ENCODE assay signal across 9 mouse cellular contexts in genomic region chr7:79799048-79799447, GRCm38 (mm10). TPM values are rescaled to one million over a fixed set of nuclear protein-coding genes. Genes with fewer than 3 reads are reported as not detected.
DNase-seq lines count a peak whose midpoint lies in the region; ATAC-seq lines count a peak whose summit lies in the region.
"Had no signal": no experiment of that assay in that cellular context is flagged by ENCODE, and none has a peak within 500 bp of the region (broad histone marks: within the 10 kb centered on the region; RNA-seq: fewer than 3 reads in every experiment).

No protein-coding gene starts in this region.

- 4% methylated on average over 8 of the region's 8 CpGs for WGBS in midbrain, embryonic 10.5 days
- WGBS in midbrain, embryonic 16.5 days = 4% methylated on average over 8 of the region's 8 CpGs
- WGBS in intestine, embryonic 16.5 days = 4% methylated on average over 8 of the region's 8 CpGs
- 2% methylated on average over 8 of the region's 8 CpGs for whole genome bisulfite sequencing in limb, embryonic 10.5 days

- no peak; the same call in 1 of the 2 replicates for ATAC-seq in midbrain, embryonic 16.5 days
- peak; percentile 5; the same call in 1 of the 2 replicates for ATAC-seq in intestine, embryonic 16.5 days

- H3K9ac ChIP-seq in midbrain, embryonic 16.5 days (ENCODE audit: low read depth, low read length) = no peak overlapping the region
- H3K9ac ChIP-seq in intestine, embryonic 16.5 days (ENCODE audit: low read depth, low read length) = no peak overlapping the region

- peaks cover 12% of the 10 kb centered on the region for H3K4me1 ChIP-seq in midbrain, embryonic 10.5 days
- no peaks in the 10 kb centered on the region for H3K4me1 ChIP-seq in midbrain, embryonic 16.5 days (ENCODE audit: control insufficient read depth, insufficient read depth, low read length)
- no peaks in the 10 kb centered on the region for H3K4me1 ChIP-seq in intestine, embryonic 16.5 days (ENCODE audit: control insufficient read depth, insufficient read depth, low read length)
- peaks cover 27% of the 10 kb centered on the region for H3K4me1 ChIP-seq in limb, embryonic 10.5 days

- no peaks in the 10 kb centered on the region for H3K9me3 ChIP-seq in midbrain, embryonic 10.5 days (replicated peaks)
- H3K9me3 ChIP-seq in midbrain, embryonic 16.5 days (replicated peaks; ENCODE audit: control insufficient read depth, low read length, poor library complexity, severe bottlenecking) = no peaks in the 10 kb centered on the region
- H3K9me3 ChIP-seq in intestine, embryonic 16.5 days (ENCODE audit: control insufficient read depth, low read length) = no peaks in the 10 kb centered on the region
- no peaks in the 10 kb centered on the region for H3K9me3 ChIP-seq in limb, embryonic 10.5 days (replicated peaks)

- H3K4me2 ChIP-seq in midbrain, embryonic 16.5 days (ENCODE audit: low read length) = no peak overlapping the region
- no peak overlapping the region for H3K4me2 ChIP-seq in intestine, embryonic 16.5 days (ENCODE audit: low read depth, low read length)

- no peaks in the 10 kb centered on the region for H3K36me3 ChIP-seq in midbrain, embryonic 10.5 days
- no peaks in the 10 kb centered on the region for H3K36me3 ChIP-seq in midbrain, embryonic 16.5 days (ENCODE audit: control insufficient read depth, insufficient read depth, low read length)
- no peaks in the 10 kb centered on the region for H3K36me3 ChIP-seq in intestine, embryonic 16.5 days (ENCODE audit: control insufficient read depth, insufficient read depth, low read length)
- H3K36me3 ChIP-seq in limb, embryonic 10.5 days = no peaks in the 10 kb centered on the region

- H3K27ac ChIP-seq in midbrain, embryonic 10.5 days (replicated peaks) = no peak overlapping the region
- H3K27ac ChIP-seq in midbrain, embryonic 16.5 days (ENCODE audit: low read length) = no peak overlapping the region
- no peak overlapping the region for H3K27ac ChIP-seq in intestine, embryonic 16.5 days (ENCODE audit: low read length)
- H3K27ac ChIP-seq in limb, embryonic 10.5 days = no peak overlapping the region

- peaks cover 50% of the 10 kb centered on the region for H3K27me3 ChIP-seq in midbrain, embryonic 10.5 days (ENCODE audit: low read depth, poor library complexity, severe bottlenecking)
- H3K27me3 ChIP-seq in midbrain, embryonic 16.5 days (ENCODE audit: control insufficient read depth, insufficient read depth, low read depth, low read length) = peaks cover under 1% of the 10 kb centered on the region
- peaks cover under 1% of the 10 kb centered on the region; the same call in 1 of the 2 replicates for H3K27me3 ChIP-seq in intestine, embryonic 16.5 days (replicated peaks; ENCODE audit: control insufficient read depth, insufficient read depth, low read length)
- H3K27me3 ChIP-seq in limb, embryonic 10.5 days (ENCODE audit: low read depth, poor library complexity, severe bottlenecking) = peaks cover 43% of the 10 kb centered on the region

- peak; percentile 83 for DNase-seq in midbrain, embryonic 10.5 days (ENCODE audit: low spot score)
- peak; percentile 35 for DNase-seq in c-Kit-positive CD71-positive TER-119-positive erythroid progenitor cells, embryonic 14.5 days (ENCODE audit: low spot score)
- DNase-seq in frontal cortex, adult 2 months (ENCODE audit: extremely low spot score in 1 of 2, low spot score in 1 of 2) = peak; percentile 33 to 94
- DNase-seq in limb, embryonic 10.5 days (ENCODE audit: low spot score) = peak; percentile 90
- DNase-seq in ovary, postnatal 36 days (ENCODE audit: low spot score) = peak; percentile 76
- DNase-seq in thymus, postnatal 36 days = peak; percentile 48 to 66

- H3K4me3 ChIP-seq in midbrain, embryonic 10.5 days = no peak overlapping the region
- H3K4me3 ChIP-seq in midbrain, embryonic 16.5 days (ENCODE audit: low read depth, low read length) = no peak overlapping the region
- H3K4me3 ChIP-seq in intestine, embryonic 16.5 days (ENCODE audit: low read length) = no peak overlapping the region
- H3K4me3 ChIP-seq in limb, embryonic 10.5 days = no peak overlapping the region
- H3K4me3 ChIP-seq: erythroblast, embryonic 14.5 days had no signal

RNA-seq across cellular contexts. Expression of gene Mesp1, which starts 5.5 kb away (rescaled TPM):
- 0.12 TPM in 1 of 2 replicates, not detected in the other for polyA plus RNA-seq in midbrain, embryonic 10.5 days (2016; fragmentation: Nextera tagmentation; extraction: Ambion mirVana)
- polyA plus RNA-seq in midbrain, embryonic 16.5 days (2015; fragmentation: Nextera tagmentation; extraction: Ambion mirVana) = 0.16 and 0.29 TPM in 2 replicates
- 0.16 and 0.19 TPM in 2 replicates for polyA plus RNA-seq in frontal cortex, adult 2 months (2012; rRNA removed)
- polyA plus RNA-seq in intestine, embryonic 16.5 days (2015; fragmentation: Nextera tagmentation; extraction: Ambion mirVana) = 0.28 TPM in 1 of 2 replicates, not detected in the other
- polyA plus RNA-seq in limb, embryonic 10.5 days (2016; fragmentation: Nextera tagmentation; extraction: Ambion mirVana) = not detected in 2 replicates

RNA-seq across cellular contexts. Expression of gene Mesp2, which starts 11.5 kb away (rescaled TPM):
- 0.53 and 0.61 TPM in 2 replicates for polyA plus RNA-seq in midbrain, embryonic 10.5 days (2016; fragmentation: Nextera tagmentation; extraction: Ambion mirVana)
- polyA plus RNA-seq in midbrain, embryonic 16.5 days (2015; fragmentation: Nextera tagmentation; extraction: Ambion mirVana) = 0.97 and 1.4 TPM in 2 replicates
- polyA plus RNA-seq in frontal cortex, adult 2 months (2012; rRNA removed) = 0.78 and 0.88 TPM in 2 replicates
- polyA plus RNA-seq in intestine, embryonic 16.5 days (2015; fragmentation: Nextera tagmentation; extraction: Ambion mirVana) = 2.6 and 3.1 TPM in 2 replicates
- polyA plus RNA-seq in limb, embryonic 10.5 days (2016; fragmentation: Nextera tagmentation; extraction: Ambion mirVana) = 0.21 TPM in 1 of 2 replicates, not detected in the other
- polyA plus RNA-seq: erythroblast, embryonic 14.5 days had no signal

RNA-seq across cellular contexts. Expression of gene Wdr93, which starts 56.1 kb away (rescaled TPM):
- polyA plus RNA-seq in midbrain, embryonic 10.5 days (2016; fragmentation: Nextera tagmentation; extraction: Ambion mirVana) = 0.12 and 0.22 TPM in 2 replicates
- polyA plus RNA-seq in midbrain, embryonic 16.5 days (2015; fragmentation: Nextera tagmentation; extraction: Ambion mirVana) = 0.33 and 0.50 TPM in 2 replicates
- polyA plus RNA-seq in frontal cortex, adult 2 months (2012; rRNA removed) = 0.10 and 0.34 TPM in 2 replicates
- polyA plus RNA-seq in intestine, embryonic 16.5 days (2015; fragmentation: Nextera tagmentation; extraction: Ambion mirVana) = 0.15 and 0.24 TPM in 2 replicates
- polyA plus RNA-seq in limb, embryonic 10.5 days (2016; fragmentation: Nextera tagmentation; extraction: Ambion mirVana) = 0.19 and 0.35 TPM in 2 replicates
- polyA plus RNA-seq: erythroblast, embryonic 14.5 days had no signal

RNA-seq across cellular contexts. Expression of gene Pex11a, which starts 56.1 kb away (rescaled TPM):
- 9.0 and 9.3 TPM in 2 replicates for polyA plus RNA-seq in midbrain, embryonic 10.5 days (2016; fragmentation: Nextera tagmentation; extraction: Ambion mirVana)
- 12.7 and 13.9 TPM in 2 replicates for polyA plus RNA-seq in midbrain, embryonic 16.5 days (2015; fragmentation: Nextera tagmentation; extraction: Ambion mirVana)
- 19.1 and 19.2 TPM in 2 replicates for polyA plus RNA-seq in frontal cortex, adult 2 months (2012; rRNA removed)
- 12.7 and 12.8 TPM in 2 replicates for polyA plus RNA-seq in intestine, embryonic 16.5 days (2015; fragmentation: Nextera tagmentation; extraction: Ambion mirVana)
- polyA plus RNA-seq in limb, embryonic 10.5 days (2016; fragmentation: Nextera tagmentation; extraction: Ambion mirVana) = 6.6 and 11.3 TPM in 2 replicates
- polyA plus RNA-seq: erythroblast, embryonic 14.5 days had no signal

Comparison
In these comparisons a context has a peak if more than half of its experiments do, and no peak if none do; other contexts are left out.
1. DNase-seq: peak in every context shown above with its lines; median percentile 90 in limb, embryonic 10.5 days; 83 in midbrain, embryonic 10.5 days; 76 in ovary, postnatal 36 days; 64 in frontal cortex, adult 2 months; 57 in thymus, postnatal 36 days; 35 in c-Kit-positive CD71-positive TER-119-positive erythroid progenitor cells, embryonic 14.5 days.